Mouse (Mus musculus) urinary bladder, postnatal 25 days (tissue): Measurements from ENCODE around the gene Shmt2.

Experiments used
- DNase-seq: peaks from one replicate; pipeline ENCODE4 v3.0.0; 2022; ENCODE audit warnings: low spot score

Shmt2 gene

GRCm38 (mm10) chr10:127512307-127512666 lies 10.0 kb downstream of the Shmt2 start:
- no peak for DNase-seq

GRCm38 (mm10) chr10:127511634-127512306 lies 10.5 kb downstream of the Shmt2 start:
- DNase-seq: no peak

- DNase-seq: no peak
Measured at GRCm38 (mm10) chr10:127510895-127511617, 11.2 kb downstream of the Shmt2 start.

GRCm38 (mm10) chr10:127509837-127510701 lies 12.2 kb downstream of the Shmt2 start:
- DNase-seq: no peak

- DNase-seq: peak; percentile 87
Measured at GRCm38 (mm10) chr10:127509051-127509836, 13.0 kb downstream of the Shmt2 start.

GRCm38 (mm10) chr10:127508239-127508638 lies 14.0 kb downstream of the Shmt2 start:
- DNase-seq: peak; percentile 70

GRCm38 (mm10) chr10:127500894-127501893 lies 21.1 kb downstream of the Shmt2 start, which contains the start of gene Stac3:
Gene Stac3, plus strand, starts transcription at chr10:127501686.
- DNase-seq: no peak

- no peak for DNase-seq
Measured at GRCm38 (mm10) chr10:127500042-127500441, 22.2 kb downstream of the Shmt2 start.

- no peak for DNase-seq
Measured at GRCm38 (mm10) chr10:127499516-127499915, 22.7 kb downstream of the Shmt2 start.

GRCm38 (mm10) chr10:127496156-127496555 lies 26.1 kb downstream of the Shmt2 start:
- no peak for DNase-seq

GRCm38 (mm10) chr10:127492118-127492517 lies 30.1 kb downstream of the Shmt2 start:
- no peak for DNase-seq

GRCm38 (mm10) chr10:127491128-127491512 lies 31.1 kb downstream of the Shmt2 start:
- DNase-seq: no peak

GRCm38 (mm10) chr10:127490160-127491127 lies 31.8 kb downstream of the Shmt2 start:
- DNase-seq: no peak

- no peak for DNase-seq
Measured at GRCm38 (mm10) chr10:127488856-127489255, 33.4 kb downstream of the Shmt2 start.

- no peak for DNase-seq
Measured at GRCm38 (mm10) chr10:127485235-127485634, 37.0 kb downstream of the Shmt2 start.

GRCm38 (mm10) chr10:127480833-127481813 lies 41.1 kb downstream of the Shmt2 start:
- DNase-seq: peak; percentile 46

GRCm38 (mm10) chr10:127479131-127479530 lies 43.1 kb downstream of the Shmt2 start:
- no peak for DNase-seq

- no peak for DNase-seq
Measured at GRCm38 (mm10) chr10:127477301-127477700, 44.9 kb downstream of the Shmt2 start.
